Mouse (Mus musculus): Measurements from ENCODE around the gene Rab40c. TPM values are rescaled to one million over a fixed set of nuclear protein-coding genes. Genes with fewer than 3 reads are reported as not detected.

Rab40c gene
- polyA plus RNA-seq, 1 experiment from 2014 or later: 9.9 TPM

DNA sequence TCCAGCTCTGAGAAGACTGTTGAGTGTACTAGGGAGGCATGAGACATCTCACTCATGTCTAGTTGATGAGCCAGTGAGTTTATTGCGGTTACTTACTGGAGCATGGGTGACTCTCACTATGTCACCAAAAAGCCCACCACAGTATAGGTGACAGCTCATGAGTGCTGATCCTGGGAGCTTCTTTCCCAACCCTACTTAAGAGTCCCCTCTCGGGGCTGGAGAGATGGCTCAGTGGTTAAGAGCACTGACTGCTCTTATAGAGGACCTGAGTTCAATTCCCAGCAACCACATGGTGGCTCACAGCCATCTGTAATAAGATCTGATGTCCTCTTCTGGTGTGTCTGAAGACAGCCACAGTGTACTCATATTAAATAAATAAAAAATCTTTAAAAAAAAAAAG, 49.6 kb downstream of the Rab40c start:
- Histone ChIP-seq H3K27me3 (replicated peaks) (no peaks in the 10 kb centered on the region), H3K4me1 (peaks cover 49% of the 10 kb centered on the region), H3K4me3 (no peak overlapping the region), H3K36me3 (peaks cover 16% of the 10 kb centered on the region), H3K4me2 (no peak overlapping the region), H3K27ac (no peak overlapping the region), H3K9me3 (replicated peaks) (no peaks in the 10 kb centered on the region), H3K9ac (no peak overlapping the region)
- ATAC-seq: no peak
- WGBS (ENCODE audit: insufficient replicate concordance): 70% methylated on average over 2 of the region's 2 CpGs

DNA sequence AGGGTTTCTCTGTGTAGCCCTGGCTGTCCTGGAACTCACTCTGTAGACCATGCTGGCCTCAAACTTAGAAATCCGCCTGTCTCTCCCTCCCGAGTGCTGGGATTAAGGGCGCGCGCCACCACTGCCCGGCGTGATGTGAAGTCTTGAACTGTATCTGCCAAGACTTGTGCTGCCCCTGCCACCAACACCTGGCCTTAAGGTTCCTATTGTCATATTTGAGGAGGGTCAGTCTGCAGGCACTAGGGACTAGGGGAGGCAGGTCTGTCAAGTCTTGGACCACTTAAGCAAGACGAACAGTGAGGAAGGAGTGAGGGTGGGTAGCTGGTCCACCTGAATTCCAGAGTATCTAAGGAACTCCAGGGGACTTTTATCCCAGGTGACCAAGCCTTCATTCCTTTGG, 50.0 kb downstream of the Rab40c start:
- Histone ChIP-seq H3K9ac (no peak overlapping the region), H3K36me3 (peaks cover 21% of the 10 kb centered on the region), H3K4me2 (no peak overlapping the region), H3K4me3 (no peak overlapping the region), H3K4me1 (peaks cover 48% of the 10 kb centered on the region), H3K9me3 (replicated peaks) (no peaks in the 10 kb centered on the region), H3K27me3 (replicated peaks) (no peaks in the 10 kb centered on the region), H3K27ac (no peak overlapping the region)
- 81% methylated on average over 8 of the region's 8 CpGs for whole genome bisulfite sequencing (ENCODE audit: insufficient replicate concordance)
- ATAC-seq: no peak

DNA sequence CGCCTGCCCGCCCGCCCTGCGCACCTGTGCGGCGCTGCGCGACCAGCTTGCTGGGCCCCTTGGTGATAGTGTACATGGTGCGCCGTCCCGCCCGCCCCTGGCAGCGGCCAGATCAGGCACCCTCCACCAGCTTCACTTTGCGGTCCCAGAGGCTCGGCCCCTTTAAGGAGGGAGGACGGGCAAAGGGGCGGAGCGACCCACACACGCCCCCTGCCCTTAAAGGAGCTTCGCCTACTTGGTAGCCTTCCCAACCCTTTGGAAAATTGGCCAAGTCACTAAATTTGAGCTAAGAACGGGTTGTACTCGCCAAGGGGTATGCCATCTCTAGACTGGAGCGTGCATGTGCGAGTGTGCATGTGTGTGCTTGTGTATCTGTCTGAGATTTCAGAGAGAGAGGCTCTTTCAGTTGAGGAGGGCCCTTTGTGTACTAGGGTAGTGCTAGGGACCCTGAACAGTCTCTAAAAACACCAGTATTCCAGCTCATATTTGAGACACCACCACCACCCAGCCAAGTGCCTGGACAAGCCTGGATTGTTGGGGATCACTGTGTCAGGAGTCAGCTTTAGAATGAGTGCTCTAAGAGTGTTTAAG, 50.8 kb downstream of the Rab40c start, which contains the start of gene Mcrip2:
Mcrip2 (minus strand) TSS at position 164 of the 591 bp plus-strand sequence.
- Histone ChIP-seq H3K4me2 (peak within 1 kb of the TSS; percentile 92), H3K9ac (peak within 1 kb of the TSS; percentile 76), H3K9me3 (replicated peaks) (no peaks in the 10 kb centered on the region), H3K27me3 (replicated peaks) (no peaks in the 10 kb centered on the region), H3K4me1 (peaks cover 40% of the 10 kb centered on the region), H3K4me3 (peak within 1 kb of the TSS; percentile 71), H3K36me3 (peaks cover 29% of the 10 kb centered on the region), H3K27ac (peak within 1 kb of the TSS; percentile 74)
- ATAC-seq: peak; percentile 72
- WGBS (ENCODE audit: insufficient replicate concordance): 0% methylated on average over 24 of the region's 24 CpGs

DNA sequence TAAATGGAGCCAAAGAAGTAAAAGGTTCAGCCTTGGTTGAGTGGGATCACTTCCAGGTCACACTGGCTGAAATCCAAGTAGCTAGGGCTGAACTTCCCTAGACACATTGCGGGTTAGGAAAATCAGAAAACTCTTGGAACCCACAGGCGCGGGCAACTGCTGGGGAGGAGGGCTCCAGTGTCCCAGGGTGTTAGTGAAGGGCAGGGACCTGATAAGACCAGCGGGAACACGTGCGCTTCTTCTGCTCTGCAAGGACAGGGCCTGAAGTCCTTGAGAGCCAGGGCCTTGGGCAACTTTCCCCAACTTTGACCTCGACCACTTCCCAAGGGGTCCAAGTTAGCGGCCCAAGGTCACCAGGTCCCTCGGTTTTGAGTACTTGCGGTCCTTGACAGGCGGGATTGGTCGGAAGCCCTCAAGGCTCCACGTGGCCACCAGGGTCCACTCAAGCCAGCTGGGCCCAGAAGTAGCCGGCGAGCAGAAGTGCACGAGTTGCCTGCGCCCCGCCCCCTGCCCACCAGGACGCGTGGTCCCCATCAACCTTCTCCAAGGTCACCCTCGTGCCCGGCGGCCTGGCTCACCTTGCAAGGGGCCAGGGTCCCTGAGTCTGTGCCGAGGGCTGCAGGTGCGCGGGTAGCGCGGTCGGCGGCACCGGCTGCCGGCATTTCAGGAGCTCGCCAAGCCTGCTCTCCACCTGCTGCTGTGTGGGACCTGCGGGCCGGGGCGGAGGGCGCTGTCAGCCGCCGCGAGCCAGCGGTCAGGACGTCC, 51.5 kb downstream of the Rab40c start:
- Histone ChIP-seq H3K9ac (peak overlapping the region; percentile 76), H3K27me3 (replicated peaks) (no peaks in the 10 kb centered on the region), H3K4me3 (peak overlapping the region; percentile 71), H3K4me1 (peaks cover 40% of the 10 kb centered on the region), H3K4me2 (peak overlapping the region; percentile 92), H3K27ac (peak overlapping the region; percentile 74), H3K36me3 (peaks cover 33% of the 10 kb centered on the region), H3K9me3 (replicated peaks) (no peaks in the 10 kb centered on the region)
- WGBS (ENCODE audit: insufficient replicate concordance): 1% methylated on average over 42 of the region's 42 CpGs
- ATAC-seq: peak; percentile 59

DNA sequence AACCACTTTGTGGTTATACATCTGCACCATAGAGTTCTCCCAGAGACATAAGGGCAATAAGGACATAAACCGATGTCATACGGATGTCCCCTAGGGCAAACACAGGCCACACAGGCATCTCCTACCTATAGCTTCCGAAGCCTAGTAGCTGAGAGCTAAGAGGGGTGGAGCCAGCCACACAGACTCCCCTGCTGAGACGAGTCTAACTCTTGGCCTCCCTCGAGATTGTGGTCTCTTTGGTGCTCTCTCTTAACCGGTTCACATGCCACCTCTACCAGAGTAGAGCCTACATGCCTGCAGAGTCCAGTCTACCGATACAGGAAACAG, 52.1 kb downstream of the Rab40c start:
- Histone ChIP-seq H3K9ac (peak overlapping the region; percentile 76), H3K27me3 (replicated peaks) (no peaks in the 10 kb centered on the region), H3K4me2 (peak overlapping the region; percentile 92), H3K9me3 (replicated peaks) (no peaks in the 10 kb centered on the region), H3K4me1 (peaks cover 42% of the 10 kb centered on the region), H3K27ac (peak overlapping the region; percentile 74), H3K36me3 (peaks cover 35% of the 10 kb centered on the region), H3K4me3 (peak overlapping the region; percentile 71)
- ATAC-seq: peak; percentile 57
- WGBS (ENCODE audit: insufficient replicate concordance): 2% methylated on average over 7 of the region's 7 CpGs

DNA sequence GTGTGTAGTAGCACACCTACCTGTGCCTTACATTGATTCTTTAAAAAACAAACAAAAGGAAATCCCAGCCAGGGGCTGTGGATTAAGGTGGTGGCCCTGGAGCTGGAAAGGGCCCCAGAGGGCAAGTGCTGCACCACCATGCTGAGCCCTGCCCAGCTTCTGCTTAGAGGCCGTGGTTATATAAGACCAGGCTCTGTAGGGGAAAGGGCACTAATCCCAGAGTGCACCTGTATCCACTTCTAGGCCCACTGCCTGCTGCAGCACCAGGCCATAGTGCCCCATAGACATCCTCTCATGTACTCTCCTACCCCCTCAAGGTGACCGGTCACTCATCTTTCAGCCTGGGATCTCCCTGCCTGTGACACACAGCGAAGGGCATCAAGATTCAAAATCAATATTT, 53.4 kb downstream of the Rab40c start:
- H3K27ac ChIP-seq: no peak overlapping the region
- H3K36me3 ChIP-seq: peaks cover 35% of the 10 kb centered on the region
- peak overlapping the region; percentile 92; the same call in 1 of the 2 replicates for H3K4me2 ChIP-seq
- no peak overlapping the region for H3K4me3 ChIP-seq
- WGBS (ENCODE audit: insufficient replicate concordance): 81% methylated on average over 3 of the region's 3 CpGs
- peak overlapping the region; percentile 7; the same call in 1 of the 2 replicates for H3K9ac ChIP-seq
- no peaks in the 10 kb centered on the region for H3K27me3 ChIP-seq (replicated peaks)
- no peak for ATAC-seq
- H3K9me3 ChIP-seq (replicated peaks): no peaks in the 10 kb centered on the region
- peaks cover 52% of the 10 kb centered on the region for H3K4me1 ChIP-seq

DNA sequence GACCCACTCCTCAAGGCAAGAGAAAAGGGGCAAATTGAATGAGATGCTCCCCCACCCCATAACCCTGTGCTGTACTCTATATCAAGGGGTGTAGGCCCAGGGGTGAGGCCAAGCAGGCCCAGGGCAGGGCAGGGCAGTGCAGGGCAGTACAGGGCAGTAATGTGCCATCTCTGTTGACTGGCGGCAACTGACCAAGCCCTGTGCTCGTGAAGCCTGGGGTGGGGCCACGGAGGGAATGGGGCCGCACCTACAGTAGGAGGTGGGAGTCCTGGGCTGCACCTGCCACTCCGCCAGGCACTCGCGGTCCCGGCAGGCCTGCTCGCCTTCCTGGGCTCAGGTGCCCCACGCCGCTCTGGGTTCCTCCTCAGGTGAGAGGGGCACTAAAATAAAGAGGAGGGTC, 54.2 kb downstream of the Rab40c start:
- ATAC-seq: no peak
- no peaks in the 10 kb centered on the region for H3K9me3 ChIP-seq (replicated peaks)
- no peak overlapping the region for H3K9ac ChIP-seq
- H3K4me1 ChIP-seq: peaks cover 60% of the 10 kb centered on the region
- no peaks in the 10 kb centered on the region for H3K27me3 ChIP-seq (replicated peaks)
- no peak overlapping the region for H3K4me3 ChIP-seq
- 84% methylated on average over 11 of the region's 11 CpGs for WGBS (ENCODE audit: insufficient replicate concordance)
- peaks cover 35% of the 10 kb centered on the region for H3K36me3 ChIP-seq
- no peak overlapping the region for H3K27ac ChIP-seq
- no peak overlapping the region for H3K4me2 ChIP-seq

DNA sequence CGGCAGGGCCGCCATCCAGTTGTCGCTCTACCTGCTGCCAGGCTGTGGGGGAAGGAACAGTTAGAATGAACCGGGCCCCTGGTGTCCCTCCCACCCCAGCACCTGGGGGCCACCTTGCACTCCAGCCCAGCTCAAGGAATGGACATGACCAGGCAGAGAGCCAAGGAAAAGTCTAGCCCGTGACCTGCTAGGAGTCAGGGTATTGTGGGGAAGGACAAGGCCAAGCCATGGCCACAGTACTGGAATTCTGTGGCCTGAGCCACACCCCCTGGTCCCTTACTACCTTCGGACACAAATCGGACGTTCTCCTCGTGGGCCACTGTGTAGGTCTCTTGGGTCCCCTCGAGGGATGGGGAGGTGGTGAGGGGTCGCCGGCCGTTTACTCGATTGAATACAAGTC, 55.2 kb downstream of the Rab40c start:
- H3K27ac ChIP-seq: no peak overlapping the region
- no peak for ATAC-seq
- H3K36me3 ChIP-seq: peaks cover 35% of the 10 kb centered on the region
- 85% methylated on average over 14 of the region's 14 CpGs for WGBS (ENCODE audit: insufficient replicate concordance)
- peaks cover 67% of the 10 kb centered on the region for H3K4me1 ChIP-seq
- H3K9ac ChIP-seq: no peak overlapping the region
- H3K4me2 ChIP-seq: no peak overlapping the region
- H3K27me3 ChIP-seq (replicated peaks): no peaks in the 10 kb centered on the region
- H3K9me3 ChIP-seq (replicated peaks): no peaks in the 10 kb centered on the region
- no peak overlapping the region for H3K4me3 ChIP-seq

DNA sequence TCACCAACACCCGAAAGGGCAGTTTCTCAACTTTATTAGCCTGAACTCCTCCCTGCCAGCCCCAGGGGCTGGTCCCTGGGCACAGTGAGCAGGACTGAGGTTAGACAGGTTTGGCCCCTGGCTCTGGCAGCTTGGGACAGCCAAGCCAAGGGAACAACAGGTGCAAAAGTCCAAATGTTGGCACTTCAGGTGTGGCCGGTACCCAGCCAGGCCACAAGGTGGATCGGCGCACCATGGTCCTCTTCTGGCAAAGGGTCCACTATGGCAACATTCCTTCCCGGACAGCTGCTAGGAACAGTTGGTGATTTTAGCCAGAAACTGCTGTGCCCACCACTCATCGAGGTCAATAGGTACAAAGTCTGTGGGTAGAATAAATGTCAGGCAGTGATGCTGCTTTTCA, 55.8 kb downstream of the Rab40c start:
- no peak overlapping the region for H3K4me3 ChIP-seq
- WGBS (ENCODE audit: insufficient replicate concordance): 84% methylated on average over 6 of the region's 6 CpGs
- H3K27ac ChIP-seq: no peak overlapping the region
- H3K4me1 ChIP-seq: peaks cover 61% of the 10 kb centered on the region
- no peak overlapping the region for H3K9ac ChIP-seq
- H3K36me3 ChIP-seq: peaks cover 35% of the 10 kb centered on the region
- no peaks in the 10 kb centered on the region for H3K27me3 ChIP-seq (replicated peaks)
- ATAC-seq: no peak
- no peaks in the 10 kb centered on the region for H3K9me3 ChIP-seq (replicated peaks)
- no peak overlapping the region for H3K4me2 ChIP-seq

DNA sequence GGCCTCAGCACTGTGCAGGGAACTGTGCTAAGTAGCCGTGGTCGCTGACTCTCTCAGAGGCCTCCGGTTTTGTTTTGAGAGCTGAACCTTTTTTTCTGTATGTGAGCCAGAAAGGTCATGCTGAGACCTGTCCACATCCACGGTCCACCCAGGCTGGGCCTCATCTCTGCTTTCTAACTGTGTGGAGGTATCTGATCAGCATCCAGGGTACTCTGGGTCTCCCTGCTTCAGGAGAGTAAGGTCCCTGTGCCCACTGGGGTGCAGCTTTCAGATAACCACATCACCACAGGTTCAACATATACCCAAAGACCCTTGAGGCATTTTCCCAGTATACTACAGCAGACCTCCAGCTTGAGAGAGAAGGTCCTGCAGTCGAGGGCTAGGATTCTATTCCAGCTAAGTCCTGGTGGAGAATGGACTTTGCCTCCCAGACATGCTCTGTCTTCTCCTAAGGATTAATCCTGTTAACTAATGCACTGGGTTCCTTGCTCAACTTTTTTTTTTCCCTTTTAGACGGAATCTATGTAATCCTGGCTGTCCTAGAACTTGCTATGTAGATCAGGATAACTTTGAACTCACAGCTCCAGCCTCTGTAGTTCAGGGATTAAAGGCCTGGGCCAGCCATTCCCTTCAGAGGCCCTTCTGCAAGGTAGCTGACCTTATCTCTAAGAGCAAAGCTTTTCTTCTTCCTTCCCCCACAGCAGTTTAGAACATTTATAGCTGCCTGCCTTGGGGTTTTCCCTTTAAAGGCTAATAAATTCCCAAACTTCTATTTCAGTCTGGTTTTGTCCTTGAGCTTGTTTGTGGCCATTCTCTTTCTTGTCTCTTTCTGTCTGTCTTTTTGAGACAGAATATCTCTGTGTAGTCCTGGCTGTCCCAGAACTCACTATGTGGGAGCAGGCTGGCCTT, 57.6 kb downstream of the Rab40c start:
- Histone ChIP-seq H3K36me3 (peaks cover 36% of the 10 kb centered on the region), H3K27me3 (replicated peaks) (no peaks in the 10 kb centered on the region), H3K9ac (peak overlapping the region; percentile 80), H3K4me3 (peak overlapping the region; percentile 69), H3K9me3 (replicated peaks) (no peaks in the 10 kb centered on the region), H3K4me2 (peak overlapping the region; percentile 91), H3K4me1 (peaks cover 44% of the 10 kb centered on the region), H3K27ac (peak overlapping the region; percentile 74)
- ATAC-seq: peak; percentile 23; the same call in 1 of the 2 replicates
- 12% methylated on average over 6 of the region's 6 CpGs for WGBS (ENCODE audit: insufficient replicate concordance)

DNA sequence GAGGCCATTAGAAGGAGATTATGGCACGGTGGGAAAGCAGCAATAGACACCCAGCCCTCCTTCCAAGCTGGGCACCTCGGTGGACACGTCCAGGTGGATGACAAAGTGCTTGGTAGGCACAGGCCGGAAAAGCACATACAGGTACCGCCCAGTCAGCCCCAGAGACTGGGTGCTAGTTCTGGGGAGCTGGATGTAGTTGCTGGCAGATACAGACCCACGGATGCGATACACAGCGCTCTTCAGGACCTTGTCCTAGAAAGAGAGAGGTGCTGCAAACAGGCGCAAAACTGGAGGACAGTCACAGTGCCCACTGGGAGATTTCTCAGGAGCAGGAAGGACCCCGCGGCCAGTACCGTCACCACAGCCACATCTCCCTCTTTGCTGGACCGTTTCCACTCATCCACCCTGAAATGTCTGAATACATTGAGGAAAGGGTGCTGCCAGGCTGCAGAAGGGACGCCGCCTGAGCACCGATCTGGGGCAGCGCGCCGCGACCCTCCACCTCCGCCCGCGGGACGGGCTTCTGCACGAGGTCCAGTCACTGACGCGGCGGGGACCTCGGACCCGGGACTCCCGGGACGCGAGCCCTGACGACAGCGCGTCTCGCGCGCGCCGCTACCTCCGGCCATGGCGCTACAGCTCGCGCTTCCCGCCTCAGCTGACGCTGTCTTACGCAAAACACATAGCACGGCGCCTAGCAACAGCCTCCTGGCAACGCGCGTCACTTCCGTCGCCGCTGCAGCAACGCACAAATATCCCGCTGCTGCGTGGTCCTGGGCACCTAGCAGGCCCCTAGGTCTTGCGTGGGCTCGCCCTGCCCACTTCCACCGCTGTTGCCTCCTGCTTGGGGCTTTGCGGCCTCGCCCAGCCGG, 58.5 kb downstream of the Rab40c start, which contains the start of gene Wdr90:
Wdr90 (minus strand) TSS at position 670 of the 872 bp plus-strand sequence.
- peak; percentile 85 for ATAC-seq
- H3K9me3 ChIP-seq (replicated peaks): no peaks in the 10 kb centered on the region
- whole genome bisulfite sequencing (ENCODE audit: insufficient replicate concordance): 6% methylated on average over 65 of the region's 65 CpGs
- peak within 1 kb of the TSS; percentile 74 for H3K27ac ChIP-seq
- H3K4me1 ChIP-seq: peaks cover 35% of the 10 kb centered on the region
- peak within 1 kb of the TSS; percentile 80 for H3K9ac ChIP-seq
- peak within 1 kb of the TSS; percentile 91 for H3K4me2 ChIP-seq
- no peaks in the 10 kb centered on the region for H3K27me3 ChIP-seq (replicated peaks)
- H3K4me3 ChIP-seq: peak within 1 kb of the TSS; percentile 69
- H3K36me3 ChIP-seq: peaks cover 37% of the 10 kb centered on the region
